Mouse (Mus musculus) ES-E14 (cell line): ENCODE measurements around the gene Olfr554. TPM values are rescaled to one million over a fixed set of nuclear protein-coding genes. Genes with fewer than 3 reads are reported as not detected.
"Not testable (repeated sequence)": the region's sequence is repeated elsewhere in the genome, so short reads cannot be mapped to it uniquely, and the experiment has no call there.

Experiments
- DNase-seq: peaks from one replicate; pipeline ENCODE4 v3.0.0-alpha.2; 2013; ENCODE audit warnings: low read depth, low spot score
- H3K27ac ChIP-seq: 2 replicates; pipeline ENCODE4 v1.5.1; 2012; ENCODE audit warnings: low read depth, mild to moderate bottlenecking, low read length, moderate library complexity, mixed read lengths; ENCODE audit not compliant: poor library complexity, insufficient read depth, severe bottlenecking
- H3K36me3 ChIP-seq: 2 replicates; pipeline ENCODE4 v1.6.1; 2012; ENCODE audit warnings: mild to moderate bottlenecking, low read length, moderate library complexity, mixed read lengths; ENCODE audit not compliant: control insufficient read depth, poor library complexity, insufficient read depth, severe bottlenecking
- H3K4me1 ChIP-seq, 2 experiments: fragments of 150-350 bp in 1 of 2; sonication (generic) in 1 of 2; 2 replicates each; pipeline ENCODE4 v1.6.1; 2012; ENCODE audit warnings: low read length in 2 of 2, mild to moderate bottlenecking in 1 of 2, mixed read lengths in 1 of 2; ENCODE audit not compliant: control insufficient read depth in 2 of 2, insufficient read depth in 2 of 2, poor library complexity in 1 of 2
- H3K4me3 ChIP-seq, 2 experiments: fragments of 150-350 bp in 1 of 2; sonication (generic) in 1 of 2; 2 replicates each; pipeline ENCODE4 v1.5.1; 2012; ENCODE audit warnings: low read length in 2 of 2, low read depth in 1 of 2, mild to moderate bottlenecking in 1 of 2, mixed read lengths in 1 of 2; ENCODE audit not compliant: insufficient read depth in 1 of 2, poor library complexity in 1 of 2, severe bottlenecking in 1 of 2
- H3K9ac ChIP-seq: 2 replicates; pipeline ENCODE4 v1.6.1; 2012; ENCODE audit warnings: low read depth, mild to moderate bottlenecking, low read length, mixed read lengths; ENCODE audit not compliant: poor library complexity, insufficient read depth, severe bottlenecking
- H3K9me3 ChIP-seq: fragments of 150-350 bp; sonication (generic); 2 replicates; pipeline ENCODE4 v1.6.1; 2012; ENCODE audit warnings: low read depth, mild to moderate bottlenecking, low read length; ENCODE audit not compliant: control insufficient read depth, insufficient read depth
- CHD2 ChIP-seq: IDR thresholded peaks from 2 replicates; pipeline ENCODE4 v1.6.1; 2014; ENCODE audit warnings: mild to moderate bottlenecking, low read depth, low read length, inconsistent platforms
- HCFC1 ChIP-seq: IDR thresholded peaks from 2 replicates; pipeline ENCODE4 v1.6.1; 2012; ENCODE audit warnings: low read length, inconsistent platforms, borderline replicate concordance; ENCODE audit not compliant: insufficient read depth
- MAFK ChIP-seq: IDR thresholded peaks from 2 replicates; pipeline ENCODE4 v1.6.1; 2014; ENCODE audit warnings: mild to moderate bottlenecking, low read depth, low read length, inconsistent platforms; ENCODE audit not compliant: insufficient read depth
- ZC3H11A ChIP-seq: IDR thresholded peaks from 2 replicates; pipeline ENCODE4 v1.6.1; 2012; ENCODE audit warnings: low read depth, mild to moderate bottlenecking, inconsistent platforms, low read length, borderline replicate concordance
- ZNF384 ChIP-seq: IDR thresholded peaks from 2 replicates; pipeline ENCODE4 v1.6.1; 2012; ENCODE audit warnings: low read depth, low read length, inconsistent platforms
- in situ Hi-C, 2 experiments: fragments of 600-800 bp; cut with MboI; formaldehyde crosslinking; loops; one replicate each; pipeline ENCODE4 v1.15.1; 2025; ENCODE audit warnings: low sequenced_read_pairs in 2 of 2, inconsistent platforms in 1 of 2; ENCODE audit not compliant: unreplicated experiment in 2 of 2
- total RNA-seq: library from RNA; depleted of rRNA; stranded (reverse); fragments of 300-350 nt; gene quantifications from 2 replicates; pipeline ENCODE4 v1.2.3, GENCODE M21; 2012; rRNA removed

Olfr554 gene
- total RNA-seq, result not detected in 2 replicates

DNA sequence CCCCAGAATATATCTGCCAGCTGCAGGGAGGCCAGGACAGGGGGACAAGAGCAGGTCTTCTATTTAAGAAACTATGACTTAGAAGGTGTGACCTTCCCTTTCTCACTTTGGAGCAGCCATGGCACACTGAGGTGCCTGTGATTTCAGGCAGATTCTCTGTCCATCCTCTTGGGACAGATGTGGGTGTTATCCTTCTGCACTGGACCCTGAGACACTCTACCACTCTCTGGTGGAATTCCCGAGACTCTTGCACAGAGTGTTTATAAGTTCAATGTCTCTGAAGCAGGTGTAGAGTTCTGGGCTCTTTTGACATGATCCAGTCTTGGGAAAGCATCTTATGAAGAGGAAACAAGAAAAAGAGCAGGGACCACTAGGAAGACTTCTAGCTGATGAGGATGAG lies at the start of gene Olfr554:
Gene Olfr554 (plus strand): TSS at position 301 of the 400 bp plus-strand sequence.
- Histone ChIP-seq H3K27ac (no peak within 1 kb of the TSS), H3K4me1 (no peaks in the 10 kb centered on the region), H3K36me3 (no peaks in the 10 kb centered on the region), H3K9ac (no peak within 1 kb of the TSS), H3K9me3 (no peaks in the 10 kb centered on the region), H3K4me3 (no peak within 1 kb of the TSS)
- TF ChIP-seq CHD2, result no peak
- no peak for TF ChIP-seq ZNF384
- no peak for TF ChIP-seq MAFK
- TF ChIP-seq ZC3H11A, result no peak
- TF ChIP-seq HCFC1, result no peak
- in situ Hi-C loops, result no loop called here
- no peak for DNase-seq

GRCm38 (mm10) chr7:102591786-102592185 lies 46.4 kb upstream of the Olfr554 start, which contains the start of gene Olfr551:
Olfr551 (minus strand) TSS chr7:102591886.
- no peak within 1 kb of the TSS for H3K4me3 ChIP-seq
- H3K4me1 ChIP-seq, result no peaks in the 10 kb centered on the region
- no peak within 1 kb of the TSS for H3K27ac ChIP-seq
- TF ChIP-seq ZNF384, result no peak
- TF ChIP-seq ZC3H11A, result no peak
- TF ChIP-seq CHD2, result no peak
- TF ChIP-seq MAFK, result no peak
- TF ChIP-seq HCFC1, result no peak
- no peak within 1 kb of the TSS for H3K9ac ChIP-seq
- no peak for DNase-seq
- no peaks in the 10 kb centered on the region for H3K36me3 ChIP-seq
- no peaks in the 10 kb centered on the region for H3K9me3 ChIP-seq
- in situ Hi-C loops, result no loop called here

DNA sequence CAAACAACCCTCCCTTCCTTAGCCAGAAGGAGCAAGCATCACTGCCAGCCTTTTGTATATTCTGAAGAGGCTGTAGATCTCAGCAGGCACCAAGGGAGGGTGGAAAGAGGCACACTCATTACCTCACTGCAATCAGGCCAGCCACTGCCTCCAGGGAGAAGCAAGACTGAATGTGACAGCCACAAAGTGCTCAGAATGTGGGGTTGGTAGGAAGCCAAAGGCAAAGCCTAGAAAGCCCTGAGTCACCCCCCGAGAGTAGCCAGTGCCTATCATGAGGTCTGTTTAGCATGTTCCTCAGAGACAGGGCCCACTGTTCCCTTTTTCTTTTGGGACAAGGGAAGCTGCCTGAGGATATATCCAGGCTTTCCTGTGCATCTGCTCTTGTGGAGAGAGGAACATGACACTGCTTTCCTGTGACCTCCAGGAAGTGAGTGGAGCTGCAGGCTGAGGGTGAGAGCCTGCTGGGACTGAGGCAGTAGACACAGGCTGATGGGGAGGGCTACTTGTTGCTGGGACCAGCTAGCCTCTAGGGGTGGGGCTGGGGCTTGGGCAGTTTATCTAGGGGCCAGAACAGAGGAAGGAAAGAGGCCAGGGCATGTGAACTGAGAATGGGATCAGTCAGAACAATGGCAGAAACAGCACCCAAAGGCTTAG lies 40.7 kb upstream of the Olfr554 start, which contains the start of gene Olfr552:
Gene Olfr552 (plus strand): TSS at position 393 of the 654 bp plus-strand sequence.
- Histone ChIP-seq H3K9ac (no peak within 1 kb of the TSS), H3K27ac (no peak within 1 kb of the TSS), H3K9me3 (no peaks in the 10 kb centered on the region), H3K4me3 (no peak within 1 kb of the TSS), H3K36me3 (no peaks in the 10 kb centered on the region), H3K4me1 (no peaks in the 10 kb centered on the region)
- TF ChIP-seq MAFK, result no peak
- no peak for TF ChIP-seq ZC3H11A
- TF ChIP-seq CHD2, result no peak
- in situ Hi-C loops, result no loop called here
- DNase-seq, result no peak

DNA sequence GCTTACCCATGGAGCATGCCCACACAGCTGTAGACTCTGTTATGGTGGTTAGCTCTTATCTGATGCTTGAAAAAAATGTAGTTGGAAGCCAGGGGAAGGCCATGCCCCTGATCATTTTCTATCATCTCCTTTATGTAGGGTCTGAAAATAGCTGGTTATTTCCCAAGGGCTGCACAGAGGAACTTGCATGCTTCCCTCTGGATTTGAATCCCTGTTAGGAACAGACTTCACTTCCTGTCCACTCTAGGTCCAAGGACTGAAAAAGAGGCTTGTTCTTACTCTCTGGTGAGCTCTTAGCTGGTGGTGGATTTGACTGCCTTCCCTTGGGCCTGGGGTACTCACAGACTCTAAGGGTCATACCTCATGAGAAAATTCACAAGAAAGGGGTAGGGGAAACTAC lies 20.1 kb upstream of the Olfr554 start, which contains the start of gene Olfr553:
Gene Olfr553 (minus strand): TSS at position 101 of the 400 bp plus-strand sequence.
- no peak for TF ChIP-seq CHD2
- TF ChIP-seq MAFK, result no peak
- TF ChIP-seq ZNF384, result no peak
- no peak for TF ChIP-seq HCFC1
- no peak for TF ChIP-seq ZC3H11A
- in situ Hi-C loops, result no loop called here

DNA sequence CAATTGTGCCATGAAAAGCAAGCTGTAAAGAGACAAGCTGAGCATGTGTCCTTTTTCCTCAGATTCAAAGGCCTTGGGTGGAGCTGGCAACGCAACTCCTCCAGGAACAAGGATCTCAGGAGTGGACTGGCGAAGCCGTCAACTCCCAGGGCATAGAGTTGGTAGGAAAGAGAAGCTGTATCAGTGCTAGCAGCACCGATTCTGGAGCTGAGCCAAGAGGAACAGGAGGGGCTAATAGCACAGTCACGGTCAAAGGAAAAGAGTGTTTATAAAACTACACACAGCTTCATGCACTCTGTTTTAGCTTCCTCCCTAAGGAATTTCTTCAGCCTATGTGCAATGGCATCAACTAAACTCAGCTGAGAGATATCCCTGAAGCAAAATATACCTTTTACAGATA lies 18.6 kb upstream of the Olfr554 start:
- TF ChIP-seq CHD2 (no peak), HCFC1 (no peak), ZNF384 (no peak), MAFK (no peak), ZC3H11A (no peak)
- Histone ChIP-seq H3K9ac (no peak overlapping the region), H3K27ac (no peak overlapping the region), H3K4me1 (no peaks in the 10 kb centered on the region), H3K4me3 (no peak overlapping the region), H3K36me3 (no peaks in the 10 kb centered on the region), H3K9me3 (no peaks in the 10 kb centered on the region)
- in situ Hi-C loops, result no loop called here
- no peak for DNase-seq

More for the DNA sequence above, 20.1 kb upstream of the Olfr554 start, which contains the start of gene Olfr553:
- H3K27ac ChIP-seq, result no peak within 1 kb of the TSS
- H3K4me1 ChIP-seq, result no peaks in the 10 kb centered on the region
- H3K36me3 ChIP-seq, result no peaks in the 10 kb centered on the region
- H3K9ac ChIP-seq, result no peak within 1 kb of the TSS
- no peak for DNase-seq
- no peaks in the 10 kb centered on the region for H3K9me3 ChIP-seq
- H3K4me3 ChIP-seq, result no peak within 1 kb of the TSS

GRCm38 (mm10) chr7:102620368-102620767 lies 17.9 kb upstream of the Olfr554 start:
- Histone ChIP-seq H3K9ac (peak overlapping the region; percentile 70), H3K4me3 (peak overlapping the region; percentile 50 to 53)
- H3K27ac ChIP-seq, H3K9me3 ChIP-seq, H3K4me1 ChIP-seq, H3K36me3 ChIP-seq, in situ Hi-C loops: not testable (repeated sequence)
- DNase-seq, result peak; percentile 24
